Mouse (Mus musculus) forebrain, embryonic 16.5 days (tissue): ENCODE results near the gene Cux1. TPM values are rescaled to one million over a fixed set of nuclear protein-coding genes. Genes with fewer than 3 reads are reported as not detected.

Source experiments
- ATAC-seq: fragments of 200-750 bp; cut with Nextera tagmentation; 2 replicates; pipeline ENCODE4 v1.8.0; 2017; ENCODE audit warnings: mild to moderate bottlenecking, moderate library complexity
- H3K27ac ChIP-seq: fragments of 300-500 bp; sonication (generic); 2 replicates; pipeline ENCODE4 v1.5.1; 2014; ENCODE audit warnings: low read length, control low read depth
- H3K27me3 ChIP-seq: fragments of 300-500 bp; sonication (generic); replicated peaks from 2 replicates; pipeline ENCODE4 v1.6.1; 2014; ENCODE audit warnings: low read length; ENCODE audit not compliant: control insufficient read depth, insufficient read depth
- H3K36me3 ChIP-seq: fragments of 300-500 bp; sonication (generic); 2 replicates; pipeline ENCODE4 v1.6.1; 2014; ENCODE audit not compliant: control insufficient read depth, insufficient read depth
- H3K4me1 ChIP-seq: fragments of 300-500 bp; sonication (generic); replicated peaks from 2 replicates; pipeline ENCODE4 v1.6.1; 2014; ENCODE audit warnings: low read length; ENCODE audit not compliant: control insufficient read depth, insufficient read depth
- H3K4me2 ChIP-seq: fragments of 300-500 bp; sonication (generic); 2 replicates; pipeline ENCODE4 v1.6.1; 2014; ENCODE audit warnings: mild to moderate bottlenecking, low read length, control low read depth
- H3K4me3 ChIP-seq: fragments of 300-500 bp; sonication (generic); replicated peaks from 2 replicates; pipeline ENCODE4 v1.5.1; 2014; ENCODE audit warnings: mild to moderate bottlenecking, low read length, control low read depth
- H3K9ac ChIP-seq: fragments of 300-500 bp; sonication (generic); replicated peaks from 2 replicates; pipeline ENCODE4 v1.6.1; 2014; ENCODE audit warnings: low read depth, low read length, control low read depth
- H3K9me3 ChIP-seq: fragments of 300-500 bp; sonication (generic); 2 replicates; pipeline ENCODE4 v1.6.1; 2016; ENCODE audit warnings: low read length; ENCODE audit not compliant: control insufficient read depth
- WGBS: fragments of 180-500 bp; shearing (Covaris S2); extraction: QIAGEN DNeasy Blood & Tissue Kit; methylation state at CpG from one replicate; pipeline ENCODE4 v1.1.7; 2014; 5-methylcytosine and 5-hydroxymethylcytosine counted together
- polyA plus RNA-seq: library from polyadenylated mRNA; unstranded; fragments of >200 nt; fragmentation: Nextera tagmentation; extraction: Ambion mirVana; gene quantifications from 2 replicates; pipeline ENCODE4 v1.2.1, GENCODE M21; 2015

Gene Cux1
- polyA plus RNA-seq, 1 experiment from 2014 or later: 138 TPM

DNA sequence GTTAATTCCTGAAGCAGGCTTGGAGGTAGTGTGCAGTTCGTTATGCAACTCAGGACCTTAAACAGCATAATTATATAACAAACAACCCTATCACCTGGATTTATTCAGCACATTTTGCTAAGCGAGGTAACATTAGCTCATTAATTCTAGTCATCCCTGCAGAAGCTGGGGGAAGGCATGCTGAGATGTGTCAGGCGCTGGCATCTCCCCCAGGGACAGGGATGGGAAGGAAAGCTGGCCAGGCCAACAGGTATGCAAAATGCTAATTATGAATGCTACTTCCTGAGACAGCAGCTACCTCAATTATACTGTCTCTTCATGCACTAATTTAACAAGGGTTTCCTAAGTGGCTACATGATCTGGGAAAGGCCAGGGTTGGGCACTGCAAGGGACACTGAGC lies 190.2 kb downstream of the Cux1 start:
- no peaks in the 10 kb centered on the region for H3K9me3 ChIP-seq
- H3K9ac ChIP-seq: 0 out of 2 replicates have a peak overlapping the region, but pooled peaks have one; percentile 4
- 43% methylated on average over 3 of the region's 3 CpGs for whole genome bisulfite sequencing
- H3K36me3 ChIP-seq: no peaks in the 10 kb centered on the region
- ATAC-seq: no peak
- no peak overlapping the region for H3K4me3 ChIP-seq
- H3K27ac ChIP-seq: no peak overlapping the region
- H3K27me3 ChIP-seq: no peaks in the 10 kb centered on the region
- H3K4me1 ChIP-seq: peaks cover 10% of the 10 kb centered on the region
- no peak overlapping the region for H3K4me2 ChIP-seq

DNA sequence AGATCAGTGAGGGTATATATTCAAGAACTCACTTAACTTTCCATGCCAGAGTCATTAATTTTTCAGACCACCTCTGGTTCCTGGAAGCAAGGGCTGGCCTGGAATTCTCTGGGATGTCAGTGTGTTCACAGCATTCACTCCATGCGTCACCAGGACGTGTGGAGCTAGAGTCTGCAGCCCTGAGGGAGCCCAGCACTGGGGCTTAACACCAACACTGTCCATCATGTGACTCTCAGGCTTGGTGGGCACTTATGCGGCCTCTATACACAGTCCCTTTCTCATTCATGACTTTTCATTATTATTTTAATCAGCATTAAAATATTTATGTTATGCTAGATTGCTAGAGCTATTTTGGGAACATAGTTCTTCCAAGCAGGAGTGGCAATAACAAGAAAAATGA lies 191.9 kb downstream of the Cux1 start:
- no peaks in the 10 kb centered on the region for H3K27me3 ChIP-seq
- H3K4me1 ChIP-seq: peaks cover 6% of the 10 kb centered on the region
- no peaks in the 10 kb centered on the region for H3K9me3 ChIP-seq
- WGBS: 63% methylated on average over 3 of the region's 3 CpGs
- no peak overlapping the region for H3K27ac ChIP-seq
- H3K4me2 ChIP-seq: no peak overlapping the region
- ATAC-seq: no peak
- H3K9ac ChIP-seq: no peak overlapping the region
- no peak overlapping the region for H3K4me3 ChIP-seq
- H3K36me3 ChIP-seq: no peaks in the 10 kb centered on the region

GRCm38 (mm10) chr5:136372276-136372675 lies 195.0 kb downstream of the Cux1 start:
- no peak overlapping the region for H3K4me3 ChIP-seq
- WGBS: 65% methylated on average over 3 of the region's 3 CpGs

DNA sequence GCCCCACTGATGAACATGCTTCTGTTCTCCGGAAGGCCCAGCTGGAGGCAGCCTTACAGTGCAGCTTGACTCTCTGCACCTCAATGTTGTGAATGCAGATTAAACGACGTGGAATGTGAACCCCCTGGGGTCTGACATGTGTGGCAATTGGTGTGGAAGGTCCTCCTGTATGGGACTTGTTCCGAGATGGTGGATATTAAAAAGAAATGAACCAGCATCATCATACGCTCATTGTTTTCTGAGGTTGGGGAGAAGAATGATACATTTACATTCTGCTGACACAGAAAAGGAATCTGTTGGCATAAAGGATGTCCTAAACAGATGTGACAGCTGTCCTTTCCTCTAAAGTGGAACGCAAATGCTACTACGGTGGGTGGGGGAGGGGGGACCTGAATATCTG lies 203.9 kb downstream of the Cux1 start:
- 0 out of 2 replicates have a peak, but pooled peaks cover 4% of the 10 kb centered on the region for H3K36me3 ChIP-seq
- no peak overlapping the region for H3K4me3 ChIP-seq
- no peak overlapping the region for H3K9ac ChIP-seq
- H3K27ac ChIP-seq: no peak overlapping the region
- peak; percentile 36; the same call in 1 of the 2 replicates for ATAC-seq
- no peaks in the 10 kb centered on the region for H3K4me1 ChIP-seq
- no peak overlapping the region for H3K4me2 ChIP-seq
- no peaks in the 10 kb centered on the region for H3K27me3 ChIP-seq
- 42% methylated on average over 7 of the region's 7 CpGs for WGBS
- no peaks in the 10 kb centered on the region for H3K9me3 ChIP-seq

More at GRCm38 (mm10) chr5:136372276-136372675, 195.0 kb downstream of the Cux1 start:
- no peak overlapping the region for H3K9ac ChIP-seq
- H3K9me3 ChIP-seq: no peaks in the 10 kb centered on the region
- ATAC-seq: no peak
- H3K27ac ChIP-seq: no peak overlapping the region
- peaks cover 6% of the 10 kb centered on the region for H3K4me1 ChIP-seq
- no peak overlapping the region for H3K4me2 ChIP-seq
- H3K36me3 ChIP-seq: no peaks in the 10 kb centered on the region
- H3K27me3 ChIP-seq: no peaks in the 10 kb centered on the region

- Histone ChIP-seq H3K9ac (no peak overlapping the region), H3K27ac (0 out of 2 replicates have a peak overlapping the region, but pooled peaks have one; percentile 14), H3K4me3 (no peak overlapping the region), H3K36me3 (0 out of 2 replicates have a peak, but pooled peaks cover 4% of the 10 kb centered on the region), H3K4me2 (no peak overlapping the region), H3K27me3 (no peaks in the 10 kb centered on the region), H3K4me1 (peaks cover 5% of the 10 kb centered on the region), H3K9me3 (no peaks in the 10 kb centered on the region)
- ATAC-seq: no peak
- 84% methylated on average over 6 of the region's 6 CpGs for WGBS
Observed at GRCm38 (mm10) chr5:136362473-136363230, 204.6 kb downstream of the Cux1 start.

- no peak overlapping the region for H3K4me2 ChIP-seq
- no peak for ATAC-seq
- H3K9ac ChIP-seq: no peak overlapping the region
- H3K36me3 ChIP-seq: 0 out of 2 replicates have a peak, but pooled peaks cover 4% of the 10 kb centered on the region
- WGBS: 97% methylated on average over 5 of the region's 5 CpGs
- no peaks in the 10 kb centered on the region for H3K9me3 ChIP-seq
- H3K27ac ChIP-seq: no peak overlapping the region
- H3K4me1 ChIP-seq: peaks cover 11% of the 10 kb centered on the region
- no peaks in the 10 kb centered on the region for H3K27me3 ChIP-seq
- H3K4me3 ChIP-seq: no peak overlapping the region
Observed at GRCm38 (mm10) chr5:136362021-136362420, 205.3 kb downstream of the Cux1 start.

GRCm38 (mm10) chr5:136357227-136357626 lies 210.1 kb downstream of the Cux1 start:
- ATAC-seq: peak; percentile 89
- 17% methylated on average over 2 of the region's 2 CpGs for WGBS

GRCm38 (mm10) chr5:136355583-136356126 lies 211.6 kb downstream of the Cux1 start:
- Histone ChIP-seq H3K27me3 (no peaks in the 10 kb centered on the region), H3K4me1 (peaks cover 40% of the 10 kb centered on the region), H3K9me3 (no peaks in the 10 kb centered on the region), H3K36me3 (0 out of 2 replicates have a peak, but pooled peaks cover 1% of the 10 kb centered on the region), H3K4me2 (no peak overlapping the region), H3K4me3 (no peak overlapping the region), H3K27ac (peak overlapping the region; percentile 30; the same call in 1 of the 2 replicates), H3K9ac (no peak overlapping the region)
- WGBS: 89% methylated on average over 3 of the region's 3 CpGs
- no peak for ATAC-seq

More at GRCm38 (mm10) chr5:136357227-136357626, 210.1 kb downstream of the Cux1 start:
- Histone ChIP-seq H3K9me3 (no peaks in the 10 kb centered on the region), H3K4me1 (peaks cover 40% of the 10 kb centered on the region), H3K4me2 (no peak overlapping the region), H3K27ac (peak overlapping the region; percentile 65), H3K4me3 (no peak overlapping the region), H3K36me3 (0 out of 2 replicates have a peak, but pooled peaks cover 4% of the 10 kb centered on the region), H3K27me3 (no peaks in the 10 kb centered on the region), H3K9ac (no peak overlapping the region)

DNA sequence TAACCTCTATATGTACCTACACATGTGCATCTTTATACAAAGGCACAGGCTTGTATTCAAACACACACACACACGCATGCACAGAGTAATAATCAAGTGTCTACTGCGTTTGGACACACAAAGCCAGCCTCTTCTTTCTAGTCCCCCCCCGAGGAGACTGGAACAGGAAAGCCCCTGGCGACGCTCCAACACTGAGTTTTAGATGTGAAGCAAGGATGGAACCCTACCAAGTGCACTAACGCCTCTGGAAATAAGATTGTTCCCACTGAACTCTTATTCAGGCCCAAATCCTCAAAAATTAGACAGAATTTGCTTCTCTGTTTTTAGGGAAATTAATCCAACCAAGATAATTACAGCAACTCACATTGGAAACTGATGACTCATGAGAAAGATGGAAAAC lies 212.6 kb downstream of the Cux1 start:
- no peak for ATAC-seq
- Histone ChIP-seq H3K9ac (no peak overlapping the region), H3K27me3 (no peaks in the 10 kb centered on the region), H3K4me1 (peaks cover 40% of the 10 kb centered on the region), H3K9me3 (no peaks in the 10 kb centered on the region), H3K4me3 (no peak overlapping the region), H3K4me2 (no peak overlapping the region), H3K36me3 (no peaks in the 10 kb centered on the region), H3K27ac (no peak overlapping the region)
- WGBS: 46% methylated on average over 6 of the region's 6 CpGs
